Mouse (Mus musculus) gastrocnemius, adult 8-10 months (tissue): ENCODE results near the gene Morn4. TPM values are rescaled to one million over a fixed set of nuclear protein-coding genes. Genes with fewer than 3 reads are reported as not detected.

Experiments
- DNase-seq, 2 experiments: peaks; one replicate each; pipeline ENCODE4 v3.0.0; 2022; ENCODE audit warnings: low spot score in 2 of 2
- total RNA-seq, 4 experiments: library from RNA; stranded (reverse); gene quantifications; 2 replicates each; pipeline ENCODE4 v1.2.4; 2022

Gene Morn4
- 1 to 10 TPM; 3.3 to 7.6 (median 5.3) TPM for total RNA-seq

DNA sequence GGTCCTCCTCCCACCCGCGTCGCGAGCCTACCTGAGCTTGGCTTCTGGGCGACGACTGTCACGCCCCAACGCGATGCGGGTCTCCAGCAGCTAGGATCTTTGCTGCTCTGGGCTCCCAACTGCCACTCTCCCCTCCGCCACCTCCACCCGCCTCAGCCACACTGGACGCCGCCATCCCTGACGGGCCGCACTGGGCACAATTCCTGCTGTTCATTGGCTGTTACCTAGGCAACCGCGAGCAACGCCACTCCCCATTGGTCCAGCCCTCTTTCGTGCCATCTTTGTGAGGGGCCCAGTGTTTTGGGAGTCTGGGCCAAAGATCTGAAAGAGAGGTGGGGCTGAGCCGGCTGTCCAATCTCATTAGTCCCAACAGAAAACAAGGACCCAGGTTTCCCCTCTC is at the start of gene Morn4:
Gene Morn4 (minus strand): TSS at position 192 of the 400 bp plus-strand sequence.
- peak; percentile 35 to 53 for DNase-seq

- DNase-seq, result no peak
Measured at GRCm38 (mm10) chr19:42135070-42135469, 48.9 kb upstream of the Morn4 start.

DNA sequence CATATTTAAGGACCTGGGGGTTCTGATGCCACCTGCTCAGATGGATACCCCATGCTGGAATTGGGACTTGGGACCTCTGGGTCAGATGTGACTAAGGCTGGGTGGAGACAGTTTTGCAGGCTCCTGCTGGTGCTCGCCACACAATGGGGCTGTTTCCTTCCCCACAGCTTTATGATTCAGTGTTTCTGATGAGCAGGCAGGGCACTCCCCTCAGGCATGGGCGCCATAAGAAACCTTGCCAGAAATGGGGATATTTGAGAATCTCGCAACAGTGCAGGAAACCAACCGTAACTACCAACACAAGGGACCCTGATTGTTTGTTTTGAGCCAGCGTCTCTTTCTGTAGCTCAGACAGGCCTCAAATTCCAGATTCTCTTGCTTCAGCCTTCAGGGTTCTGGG is 44.9 kb upstream of the Morn4 start:
- no peak for DNase-seq

- DNase-seq, result no peak
Measured at GRCm38 (mm10) chr19:42130294-42130606, 44.1 kb upstream of the Morn4 start.

DNA sequence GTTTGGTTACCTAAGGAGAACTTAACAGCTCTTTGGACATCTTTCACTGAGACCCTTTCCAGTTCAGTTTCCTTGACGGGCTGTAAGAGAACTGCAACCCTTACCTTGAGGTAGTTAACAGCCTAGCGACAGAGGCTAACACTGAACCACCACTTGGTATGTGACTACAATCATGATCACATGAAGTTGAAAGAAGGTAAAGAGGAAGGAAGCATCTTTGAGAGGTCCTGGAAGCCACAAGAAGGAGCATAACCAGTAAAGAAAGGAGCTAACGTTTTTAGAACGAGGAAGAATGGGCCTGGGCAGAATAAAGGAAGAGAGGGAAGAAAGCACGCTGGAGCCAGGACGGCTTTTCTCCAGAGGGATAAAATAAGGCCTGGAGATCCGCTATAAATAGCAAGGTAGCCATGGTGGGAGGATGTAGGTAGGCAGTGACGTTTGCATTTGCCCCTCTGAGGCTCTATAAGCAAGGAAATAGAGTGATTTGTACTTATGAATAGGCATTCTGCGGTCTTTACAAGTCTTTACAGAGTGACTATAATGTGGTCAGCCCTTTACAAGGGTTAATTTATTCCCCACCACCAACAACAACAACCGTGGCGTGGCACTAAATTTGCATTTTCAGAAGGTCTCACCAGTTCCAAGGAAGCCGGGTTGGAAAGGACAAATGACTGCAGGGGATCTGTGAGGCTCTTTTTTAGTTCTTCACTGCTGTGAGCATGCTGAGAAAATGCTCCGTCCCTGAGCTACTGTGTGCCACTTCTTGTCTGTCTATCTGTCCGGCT is 43.5 kb upstream of the Morn4 start:
- DNase-seq, result no peak

DNA sequence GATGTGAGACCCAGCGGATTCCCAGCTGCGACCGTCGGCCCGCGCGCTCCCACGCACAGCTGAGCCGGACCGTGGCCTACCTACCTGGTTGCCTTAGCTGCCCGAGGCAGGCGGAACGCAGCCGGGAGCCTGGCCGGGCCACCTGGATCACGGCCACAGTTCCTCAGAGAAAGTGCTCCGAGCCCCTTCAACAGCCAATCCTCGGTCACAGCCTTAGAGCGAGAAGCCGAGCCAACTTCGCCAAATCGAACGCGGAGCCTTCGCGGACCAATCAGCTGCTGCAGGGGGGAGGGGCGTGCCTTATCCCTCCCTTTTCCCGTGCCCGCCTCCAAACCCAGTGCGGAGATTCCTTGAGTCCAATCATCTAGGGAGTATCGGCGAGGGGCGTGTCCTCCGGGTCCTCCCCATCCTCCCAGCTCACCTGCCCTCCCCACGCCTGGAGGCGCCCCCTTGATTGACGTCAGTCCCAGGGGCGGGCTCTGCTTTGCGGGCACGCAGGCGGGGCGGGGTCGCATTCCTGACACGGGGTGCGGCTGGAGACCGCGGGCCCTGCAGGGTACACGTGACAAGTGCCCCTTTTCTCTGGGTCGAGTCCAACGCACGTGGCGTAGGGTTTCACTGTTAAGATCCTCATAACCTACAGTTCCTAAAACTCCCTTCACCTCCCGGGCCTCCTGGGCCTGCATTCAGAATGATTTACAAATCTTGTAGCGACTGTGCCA is 42.8 kb upstream of the Morn4 start, which contains the start of gene Avpi1:
Gene Avpi1 (minus strand): TSS at position 273 of the 722 bp plus-strand sequence.
- DNase-seq, result peak; percentile 98 to 99

GRCm38 (mm10) chr19:42128052-42128740 is 42.0 kb upstream of the Morn4 start:
- DNase-seq, result no peak

DNA sequence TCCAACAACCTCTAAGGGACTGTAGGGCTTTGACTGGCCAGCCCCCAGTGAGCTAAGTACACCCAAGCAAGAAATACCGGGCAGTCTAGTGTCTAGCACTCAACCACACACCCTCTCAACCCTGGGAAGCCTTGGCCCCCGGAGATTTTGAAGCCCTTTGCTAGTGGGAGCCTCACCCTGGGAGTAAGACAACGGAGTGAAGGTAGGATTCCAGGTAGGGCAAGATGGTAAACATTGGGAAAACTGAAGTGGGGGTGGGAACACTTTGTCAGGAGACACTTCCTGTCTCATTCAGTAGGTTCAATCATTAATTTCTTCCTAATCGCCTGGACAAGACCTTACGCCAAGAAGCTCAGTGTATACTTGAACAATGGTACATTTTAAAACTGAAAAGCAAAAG is 40.9 kb upstream of the Morn4 start:
- no peak for DNase-seq

- no peak for DNase-seq
Measured at GRCm38 (mm10) chr19:42126219-42126605, 40.1 kb upstream of the Morn4 start.

DNA sequence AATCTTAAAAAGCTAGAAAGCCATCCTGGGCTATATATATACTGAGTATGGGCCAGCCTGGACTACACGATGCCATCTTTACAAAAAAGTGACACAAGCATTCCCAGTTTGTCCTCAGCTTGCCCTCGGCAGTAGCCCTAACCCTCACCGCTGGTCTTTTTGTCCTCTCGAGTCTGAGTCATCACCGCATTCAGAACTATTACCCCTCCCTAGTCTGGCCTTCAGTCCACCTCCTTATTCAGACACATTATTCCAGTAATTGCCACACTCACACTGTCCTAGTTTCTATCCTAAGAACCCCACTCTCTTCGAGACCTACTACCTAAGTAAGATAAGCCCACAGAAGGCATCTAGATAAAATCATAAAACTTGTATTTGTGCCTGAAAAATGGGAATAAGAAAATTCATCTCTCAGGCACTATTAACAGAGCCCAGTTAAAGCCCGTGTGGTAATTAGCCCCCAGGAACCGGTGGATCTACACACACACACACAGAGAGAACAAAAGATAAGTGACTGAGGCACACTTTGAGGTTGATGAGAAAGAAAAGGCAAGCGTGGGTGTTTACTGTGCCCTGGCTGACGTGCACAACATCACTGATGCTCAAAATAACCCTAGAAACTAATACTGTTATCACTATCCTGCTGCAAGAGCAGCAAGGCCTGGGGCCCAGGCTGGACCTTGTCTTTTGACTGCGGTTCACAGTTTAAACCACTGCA is 39.5 kb upstream of the Morn4 start:
- DNase-seq, result no peak

GRCm38 (mm10) chr19:42124684-42125083 is 38.5 kb upstream of the Morn4 start:
- DNase-seq, result no peak

- no peak for DNase-seq
Measured at GRCm38 (mm10) chr19:42120451-42120850, 34.3 kb upstream of the Morn4 start.

DNA sequence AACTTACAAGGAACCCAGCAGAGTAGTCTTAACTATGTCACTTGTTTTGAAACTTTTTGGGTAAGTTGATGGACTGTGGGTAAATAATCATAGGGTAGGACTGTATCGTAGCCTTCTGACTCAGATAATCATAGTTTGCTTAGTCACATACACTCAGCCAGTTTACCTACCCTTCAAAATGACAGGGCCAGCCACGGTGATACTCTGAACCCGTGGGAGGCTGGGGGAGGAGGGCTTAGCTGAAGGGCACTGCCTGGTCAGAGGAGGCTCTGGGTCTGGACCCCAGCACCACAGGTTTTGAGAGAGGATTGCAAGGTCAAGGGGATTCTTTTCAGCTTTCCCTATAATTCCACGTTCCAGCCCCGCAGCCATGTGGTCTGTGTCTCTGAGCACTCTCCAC is 32.4 kb upstream of the Morn4 start:
- DNase-seq, result no peak

GRCm38 (mm10) chr19:42118142-42118541 is 32.0 kb upstream of the Morn4 start:
- no peak for DNase-seq

DNA sequence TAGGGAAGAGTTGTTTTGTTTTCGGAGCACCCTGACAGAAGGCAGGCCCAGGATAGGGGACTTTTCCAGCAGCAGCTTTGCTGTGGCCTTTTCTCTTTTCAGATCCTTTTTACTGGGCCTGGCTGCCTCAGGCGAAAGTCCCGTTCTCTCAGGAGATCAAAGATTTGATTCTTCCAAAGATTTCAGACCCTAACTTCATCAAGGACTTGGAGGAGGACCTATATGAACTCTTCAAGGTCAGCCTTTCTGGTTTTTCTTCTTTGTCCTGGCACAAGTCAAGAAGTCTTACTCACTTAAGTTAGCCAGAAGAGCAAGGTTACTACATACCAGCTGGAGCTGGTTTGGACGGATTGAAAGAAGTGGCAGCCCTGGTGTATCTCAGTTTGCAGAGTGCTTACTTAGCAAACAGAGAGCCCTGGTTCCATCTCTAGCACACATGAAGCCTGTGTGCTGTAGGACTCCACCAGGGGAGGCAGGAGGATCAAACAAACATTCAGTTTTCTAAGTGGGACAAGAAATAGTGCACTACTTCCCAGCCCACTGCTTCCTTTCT is 29.7 kb upstream of the Morn4 start:
- DNase-seq, result no peak

DNA sequence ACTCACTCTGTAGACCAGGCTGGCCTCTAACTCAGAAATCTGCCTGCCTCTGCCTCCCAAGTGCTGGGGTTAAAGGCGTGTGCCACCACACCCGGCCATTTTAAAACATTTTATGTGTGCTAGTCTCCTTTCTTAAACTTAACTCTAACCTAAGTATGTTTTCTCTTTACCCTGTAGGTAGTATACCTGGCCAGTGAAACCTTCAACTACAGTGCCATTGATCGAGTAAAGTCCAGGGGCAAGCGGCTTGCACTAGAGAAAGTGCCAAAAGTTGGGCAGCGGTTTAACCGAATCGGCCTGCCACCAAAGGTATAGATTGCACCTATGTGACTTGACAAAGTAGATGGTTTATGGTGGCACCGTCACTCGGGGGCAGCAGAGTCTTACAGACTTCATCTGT is 18.5 kb upstream of the Morn4 start:
- no peak for DNase-seq

- DNase-seq, result no peak
Measured at GRCm38 (mm10) chr19:42099406-42099805, 13.2 kb upstream of the Morn4 start.

DNA sequence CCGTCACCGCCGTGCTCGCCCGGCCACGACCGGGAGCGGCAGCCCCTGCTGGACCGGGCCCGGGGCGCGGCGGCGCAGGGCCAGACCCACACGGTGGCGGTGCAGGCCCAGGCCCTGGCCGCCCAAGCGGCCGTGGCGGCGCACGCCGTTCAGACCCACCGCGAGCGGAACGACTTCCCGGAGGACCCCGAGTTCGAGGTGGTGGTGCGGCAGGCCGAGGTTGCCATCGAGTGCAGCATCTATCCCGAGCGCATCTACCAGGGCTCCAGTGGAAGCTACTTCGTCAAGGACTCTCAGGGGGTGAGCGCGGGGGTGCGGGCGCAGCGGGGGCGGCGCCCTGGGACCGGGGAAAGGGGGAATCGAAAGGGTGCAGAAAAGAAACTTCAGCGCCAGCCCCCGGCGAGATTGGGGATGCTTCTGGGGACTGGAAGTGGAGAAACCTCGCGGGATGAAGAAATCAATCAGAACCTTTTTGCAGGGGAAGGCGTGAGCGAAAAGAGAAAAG is 4.5 kb upstream of the Morn4 start:
- DNase-seq, result no peak

DNA sequence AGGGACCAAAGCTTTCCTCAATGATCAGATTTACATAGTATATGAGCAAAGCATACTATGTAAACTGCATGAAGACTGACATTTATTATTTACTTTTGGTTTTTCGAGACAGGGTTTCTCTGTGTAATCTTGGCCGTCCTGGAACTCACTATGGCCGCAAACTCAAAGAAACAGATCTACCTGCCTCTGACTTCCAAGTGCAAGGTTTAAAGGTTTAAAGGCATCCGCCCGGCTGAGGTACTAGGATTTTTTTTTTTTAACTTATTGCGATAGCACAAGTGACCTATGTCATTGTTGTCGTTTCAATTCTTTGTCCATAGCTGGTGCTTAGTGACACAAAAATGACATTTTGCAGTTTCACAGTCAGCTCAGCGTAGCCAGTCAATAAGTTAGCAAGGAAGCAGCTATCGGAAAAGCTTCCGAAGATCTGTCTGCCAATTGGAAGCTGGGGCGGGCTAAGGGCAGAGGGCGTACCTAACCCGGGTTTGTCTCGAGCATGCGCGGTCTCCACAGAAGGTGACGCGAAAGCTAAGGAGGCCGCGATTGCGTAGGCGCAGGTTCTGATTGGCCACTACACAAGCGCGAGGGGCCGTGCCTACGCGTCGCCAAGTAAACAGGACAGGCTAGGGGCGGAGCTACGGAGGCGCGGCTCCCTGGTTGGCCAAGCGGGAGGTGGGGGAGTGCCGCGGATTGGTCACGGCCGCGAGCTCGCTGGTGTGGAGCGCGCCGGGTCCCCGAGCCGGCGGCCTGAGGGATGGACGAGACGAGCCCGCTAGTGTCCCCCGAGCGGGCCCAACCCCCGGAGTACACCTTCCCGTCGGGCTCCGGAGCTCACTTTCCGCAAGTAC is 3.8 kb upstream of the Morn4 start, which contains the start of gene Pi4k2a:
Gene Pi4k2a (plus strand): TSS at position 723 of the 848 bp plus-strand sequence.
- peak; percentile 97 to 100 for DNase-seq

DNA sequence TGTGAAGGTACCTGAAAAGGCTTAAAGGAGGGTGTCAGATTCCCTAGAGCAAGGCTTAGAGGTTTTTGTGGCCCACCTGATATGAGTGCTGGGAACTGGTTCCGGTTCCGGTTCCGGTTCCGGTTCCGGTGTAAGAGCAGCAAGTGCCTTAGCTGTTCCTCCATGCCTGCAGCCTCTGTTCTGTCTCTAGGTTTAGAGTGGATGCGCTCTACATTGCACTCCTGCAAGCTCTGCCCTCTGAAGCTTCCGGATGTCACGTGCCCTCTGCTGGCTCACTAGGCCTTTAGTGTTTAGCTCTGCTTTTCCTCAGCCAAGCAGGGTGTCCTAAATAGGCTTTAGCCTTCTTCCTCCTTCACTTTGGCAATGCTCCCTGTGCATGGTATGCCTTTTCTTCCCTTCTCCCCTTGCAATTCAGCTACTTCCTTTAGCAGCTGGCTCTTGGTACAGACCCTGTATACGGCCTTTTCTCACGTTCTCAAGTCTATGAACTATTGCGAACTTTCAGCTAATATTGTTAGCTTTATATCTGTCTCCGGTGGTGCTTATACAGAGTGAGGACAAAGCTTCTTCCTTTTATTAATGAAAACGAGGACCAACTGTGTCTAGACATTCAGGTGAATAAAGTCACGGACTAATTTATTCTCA is 3.1 kb upstream of the Morn4 start:
- peak; percentile 41 to 48 for DNase-seq
